Mouse (Mus musculus): ENCODE results near the gene Pilra. TPM values are rescaled to one million over a fixed set of nuclear protein-coding genes. Genes with fewer than 3 reads are reported as not detected.
A peak's percentile ranks its signal among the peaks of the same experiment; 100 is the strongest.
"Not testable (repeated sequence)": the region's sequence is repeated elsewhere in the genome, so short reads cannot be mapped to it uniquely, and the experiment has no call there.

Pilra gene
- 0.36 and 1.5 TPM in 2 replicates for total RNA-seq (2012; rRNA removed)
- polyA plus RNA-seq (2012; ENCODE audit: insufficient read depth in 1 of 2, insufficient read length in 2 of 2, low read depth in 1 of 2, low replicate concordance in 2 of 2, missing spikeins in 1 of 2): under 1 TPM in 1 of 2 experiments, not detected in 1; 0.89 TPM

DNA sequence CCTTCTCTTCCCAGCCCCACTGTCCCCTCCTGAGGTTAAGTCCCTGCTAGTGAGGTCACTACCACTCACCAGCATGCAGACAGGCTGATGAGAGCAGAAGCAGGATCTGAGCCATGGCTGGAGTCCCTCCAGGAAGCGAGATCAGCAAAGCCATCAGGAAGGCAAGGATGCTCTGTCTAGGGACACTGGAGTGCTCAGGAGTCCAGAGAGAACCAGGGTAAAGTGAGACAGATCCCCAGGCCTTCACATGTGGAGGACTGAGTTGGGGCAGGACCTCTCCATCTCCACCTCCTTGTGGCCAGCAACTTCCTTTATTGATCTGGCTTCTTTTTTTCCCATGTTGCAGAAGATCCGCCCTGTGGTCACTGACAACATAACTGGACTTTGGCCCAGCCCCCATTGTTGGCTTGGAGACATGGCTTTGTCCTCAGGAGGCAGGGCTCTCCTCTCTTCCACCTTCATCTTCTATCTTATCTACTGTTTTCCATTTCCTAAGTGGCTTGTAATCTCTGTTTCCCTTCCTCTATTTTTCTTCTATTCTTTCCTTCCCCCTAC lies at the start of gene Pilra:
Gene Pilra (minus strand): TSS at position 316 of the 555 bp plus-strand sequence.
- Histone ChIP-seq H3K27ac (ENCODE audit: control insufficient read depth, low read depth, low read length) (peak within 1 kb of the TSS; percentile 5; the same call in 1 of the 2 replicates), H3K4me1 (ENCODE audit: control insufficient read depth in 1 of 2, insufficient read depth in 2 of 2, low read length in 2 of 2) (peaks cover 0 to 12% of the 10 kb centered on the region in 2 experiments; a peak in 2 of 4 replicates)
- not testable (repeated sequence) for H3K4me3 ChIP-seq (ENCODE audit: control insufficient read depth in 1 of 2, insufficient read depth in 1 of 2, low read depth in 2 of 2, low read length in 2 of 2); H3K79me2 ChIP-seq (ENCODE audit: control insufficient read depth, insufficient read depth, low read length, poor library complexity); H3K36me3 ChIP-seq (ENCODE audit: control insufficient read depth in 1 of 2, insufficient read depth in 2 of 2, low read length in 2 of 2); H3K27me3 ChIP-seq (ENCODE audit: control insufficient read depth in 1 of 2, insufficient read depth in 2 of 2, low read length in 2 of 2); H3K9me3 ChIP-seq (replicated peaks; ENCODE audit: insufficient read depth, low read length); H3K9ac ChIP-seq (ENCODE audit: control insufficient read depth, low read depth, low read length, poor library complexity, severe bottlenecking); DNase-seq (ENCODE audit: low read depth, low spot score)
- TF ChIP-seq EP300 (IDR thresholded peaks at IDR 0.05; ENCODE audit: low read depth in 1 of 2, low read length in 2 of 2): 0 out of 4 replicates have a peak, but pooled peaks of 1 of the 2 experiments have one; percentile 19

DNA sequence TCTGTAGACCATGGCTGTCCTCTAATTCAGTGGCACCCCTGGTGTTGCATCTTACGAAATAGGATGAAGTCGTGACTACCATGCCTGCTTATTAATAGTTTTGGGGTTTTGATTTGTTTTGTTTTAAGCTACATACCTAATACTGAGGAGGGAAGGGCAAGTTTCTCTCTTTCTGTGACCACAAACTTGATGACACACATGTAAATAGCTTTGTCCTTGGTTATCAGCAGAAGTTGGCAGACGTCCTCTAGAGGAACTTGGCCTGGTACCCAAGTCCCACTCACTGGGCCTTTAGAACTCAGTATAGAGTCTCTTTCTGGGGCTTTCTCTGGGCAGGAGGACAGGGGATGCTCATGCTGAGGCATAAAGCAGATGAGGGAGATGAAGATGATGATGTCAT lies 47.3 kb upstream of the Pilra start:
- TF ChIP-seq HCFC1 (IDR thresholded peaks at IDR 0.05; ENCODE audit: low read depth, low read length) (no peak), ZKSCAN1 (IDR thresholded peaks at IDR 0.05; ENCODE audit: low read depth, low read length) (no peak), USF2 (IDR thresholded peaks at IDR 0.05; ENCODE audit: borderline replicate concordance in 1 of 2, insufficient read depth in 1 of 2, low read depth in 1 of 2, low read length in 2 of 2) (no peak), ETS1 (IDR thresholded peaks at IDR 0.05; ENCODE audit: low read depth, low read length) (peak; percentile 30; the same call in 1 of the 2 replicates), MYC (IDR thresholded peaks at IDR 0.05; ENCODE audit: low read depth, low read length) (peak; percentile 36; the same call in 1 of the 2 replicates), TBP (IDR thresholded peaks at IDR 0.05; ENCODE audit: low read depth, low read length) (no peak), EP300 (IDR thresholded peaks at IDR 0.05; ENCODE audit: low read depth in 1 of 2, low read length in 2 of 2) (peak in 1 of 2 experiments; percentile 58; a peak in 2 of 4 replicates)
- Histone ChIP-seq H3K4me3 (ENCODE audit: control insufficient read depth in 1 of 2, insufficient read depth in 1 of 2, low read depth in 2 of 2, low read length in 2 of 2) (no peak overlapping the region), H3K4me1 (ENCODE audit: control insufficient read depth in 1 of 2, insufficient read depth in 2 of 2, low read length in 2 of 2) (peaks cover 0 to 19% of the 10 kb centered on the region in 2 experiments; a peak in 2 of 4 replicates), H3K9ac (ENCODE audit: control insufficient read depth, low read depth, low read length, poor library complexity, severe bottlenecking) (no peak overlapping the region), H3K79me2 (ENCODE audit: control insufficient read depth, insufficient read depth, low read length, poor library complexity) (no peaks in the 10 kb centered on the region), H3K27ac (ENCODE audit: control insufficient read depth, low read depth, low read length) (peak overlapping the region; percentile 67; the same call in 1 of the 2 replicates), H3K9me3 (replicated peaks; ENCODE audit: insufficient read depth, low read length) (no peaks in the 10 kb centered on the region), H3K27me3 (ENCODE audit: control insufficient read depth in 1 of 2, insufficient read depth in 2 of 2, low read length in 2 of 2) (no peaks in the 10 kb centered on the region), H3K36me3 (ENCODE audit: control insufficient read depth in 1 of 2, insufficient read depth in 2 of 2, low read length in 2 of 2) (peaks cover 0 to 13% of the 10 kb centered on the region in 2 experiments; a peak in 2 of 4 replicates)
- peak; percentile 64 for DNase-seq (ENCODE audit: low read depth, low spot score)

DNA sequence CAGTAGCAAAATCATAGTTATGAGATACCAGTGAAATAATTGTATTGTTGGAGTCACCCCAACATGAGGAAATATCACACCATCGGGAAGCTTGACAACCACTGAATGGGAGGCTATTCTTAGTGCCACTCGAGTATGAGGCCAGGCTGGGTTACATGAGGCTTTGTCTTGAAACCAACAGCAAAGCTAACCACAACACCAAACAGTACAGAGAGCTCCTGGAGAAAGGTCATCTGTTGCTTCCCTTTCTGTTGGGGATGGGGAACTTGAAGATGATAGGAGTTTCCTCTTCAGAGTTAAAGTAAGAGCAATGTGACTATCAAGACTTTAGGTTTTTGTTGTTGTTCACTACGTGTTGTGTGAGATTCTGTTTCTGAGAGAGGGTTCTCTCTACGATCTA lies 46.8 kb upstream of the Pilra start:
- Histone ChIP-seq H3K9ac (ENCODE audit: control insufficient read depth, low read depth, low read length, poor library complexity, severe bottlenecking) (no peak overlapping the region), H3K79me2 (ENCODE audit: control insufficient read depth, insufficient read depth, low read length, poor library complexity) (no peaks in the 10 kb centered on the region), H3K27ac (ENCODE audit: control insufficient read depth, low read depth, low read length) (peak overlapping the region; percentile 67; the same call in 1 of the 2 replicates), H3K4me3 (ENCODE audit: control insufficient read depth in 1 of 2, insufficient read depth in 1 of 2, low read depth in 2 of 2, low read length in 2 of 2) (no peak overlapping the region), H3K4me1 (ENCODE audit: control insufficient read depth in 1 of 2, insufficient read depth in 2 of 2, low read length in 2 of 2) (peaks cover 0 to 19% of the 10 kb centered on the region in 2 experiments; a peak in 2 of 4 replicates), H3K27me3 (ENCODE audit: control insufficient read depth in 1 of 2, insufficient read depth in 2 of 2, low read length in 2 of 2) (no peaks in the 10 kb centered on the region), H3K9me3 (replicated peaks; ENCODE audit: insufficient read depth, low read length) (no peaks in the 10 kb centered on the region), H3K36me3 (ENCODE audit: control insufficient read depth in 1 of 2, insufficient read depth in 2 of 2, low read length in 2 of 2) (peaks cover 0 to 13% of the 10 kb centered on the region in 2 experiments; a peak in 2 of 4 replicates)
- peak; percentile 70 for DNase-seq (ENCODE audit: low read depth, low spot score)
- peak; percentile 56; the same call in 1 of the 2 replicates for TF ChIP-seq MYC (IDR thresholded peaks at IDR 0.05; ENCODE audit: low read depth, low read length)
- no peak for TF ChIP-seq CHD1 (IDR thresholded peaks at IDR 0.05; ENCODE audit: low read depth, low read length)

Data from MEL (cell line).